Mouse (Mus musculus): ENCODE results near the gene Farp1. TPM values are rescaled to one million over a fixed set of nuclear protein-coding genes. Genes with fewer than 3 reads are reported as not detected.

The Farp1 gene
- polyA plus RNA-seq, 1 experiment from 2014 or later = 19.1 TPM

- H3K4me2 ChIP-seq (ENCODE audit: low read length) = peak overlapping the region; percentile 41
- 31% methylated on average over 10 of the region's 10 CpGs for WGBS
- ATAC-seq (ENCODE audit: insufficient number of reproducible peaks, insufficient read depth, low FRiP score, low read depth) = no peak
Measured at GRCm38 (mm10) chr14:121145698-121146097, 110.7 kb downstream of the Farp1 start.

GRCm38 (mm10) chr14:121146213-121146612, 111.2 kb downstream of the Farp1 start:
- Histone ChIP-seq H3K9me3 (ENCODE audit: control insufficient read depth, low read length) (no peaks in the 10 kb centered on the region), H3K4me1 (ENCODE audit: control insufficient read depth in 2 of 2, insufficient read depth in 2 of 2, low read length in 2 of 2) (peaks cover 27 to 42% of the 10 kb centered on the region in 2 experiments), H3K9ac (ENCODE audit: low read length) (no peak overlapping the region), H3K27ac (replicated peaks in 1 of 2; ENCODE audit: control insufficient read depth in 1 of 2, insufficient read depth in 1 of 2, low read depth in 2 of 2, low read length in 2 of 2) (no peak overlapping the region), H3K4me2 (ENCODE audit: low read length) (no peak overlapping the region), H3K27me3 (ENCODE audit: control insufficient read depth, insufficient read depth, low read length) (no peaks in the 10 kb centered on the region), H3K4me3 (ENCODE audit: control insufficient read depth in 1 of 2, insufficient read depth in 1 of 2, low read depth in 1 of 2, low read length in 2 of 2) (no peak overlapping the region), H3K36me3 (ENCODE audit: control insufficient read depth, insufficient read depth, low read length) (no peaks in the 10 kb centered on the region)
- ATAC-seq (ENCODE audit: insufficient number of reproducible peaks, insufficient read depth, low FRiP score, low read depth) = no peak
- 46% methylated on average over 7 of the region's 7 CpGs for WGBS

More at GRCm38 (mm10) chr14:121145698-121146097, 110.7 kb downstream of the Farp1 start:
- H3K27ac ChIP-seq (replicated peaks in 1 of 2; ENCODE audit: control insufficient read depth in 1 of 2, insufficient read depth in 1 of 2, low read depth in 2 of 2, low read length in 2 of 2) = peak overlapping the region in 1 of 2 experiments; percentile 29; a peak in 1 of 4 replicates
- no peaks in the 10 kb centered on the region for H3K9me3 ChIP-seq (ENCODE audit: control insufficient read depth, low read length)
- no peaks in the 10 kb centered on the region for H3K36me3 ChIP-seq (ENCODE audit: control insufficient read depth, insufficient read depth, low read length)
- H3K27me3 ChIP-seq (ENCODE audit: control insufficient read depth, insufficient read depth, low read length) = no peaks in the 10 kb centered on the region
- H3K9ac ChIP-seq (ENCODE audit: low read length) = peak overlapping the region; percentile 10; the same call in 1 of the 2 replicates
- H3K4me1 ChIP-seq (ENCODE audit: control insufficient read depth in 2 of 2, insufficient read depth in 2 of 2, low read length in 2 of 2) = peaks cover 27 to 47% of the 10 kb centered on the region in 2 experiments
- no peak overlapping the region for H3K4me3 ChIP-seq (ENCODE audit: control insufficient read depth in 1 of 2, insufficient read depth in 1 of 2, low read depth in 1 of 2, low read length in 2 of 2)

- Histone ChIP-seq H3K27ac (replicated peaks in 1 of 2; ENCODE audit: control insufficient read depth in 1 of 2, insufficient read depth in 1 of 2, low read depth in 2 of 2, low read length in 2 of 2) (no peak overlapping the region), H3K4me3 (ENCODE audit: control insufficient read depth in 1 of 2, insufficient read depth in 1 of 2, low read depth in 1 of 2, low read length in 2 of 2) (no peak overlapping the region), H3K9ac (ENCODE audit: low read length) (no peak overlapping the region), H3K4me2 (ENCODE audit: low read length) (no peak overlapping the region), H3K4me1 (ENCODE audit: control insufficient read depth in 2 of 2, insufficient read depth in 2 of 2, low read length in 2 of 2) (peaks cover 25 to 37% of the 10 kb centered on the region in 2 experiments), H3K36me3 (ENCODE audit: control insufficient read depth, insufficient read depth, low read length) (no peaks in the 10 kb centered on the region), H3K9me3 (ENCODE audit: control insufficient read depth, low read length) (no peaks in the 10 kb centered on the region), H3K27me3 (ENCODE audit: control insufficient read depth, insufficient read depth, low read length) (no peaks in the 10 kb centered on the region)
- WGBS = 50% methylated on average over 3 of the region's 3 CpGs
- no peak for ATAC-seq (ENCODE audit: insufficient number of reproducible peaks, insufficient read depth, low FRiP score, low read depth)
Measured at GRCm38 (mm10) chr14:121147026-121147425, 112.0 kb downstream of the Farp1 start.

- H3K27me3 ChIP-seq (ENCODE audit: control insufficient read depth, insufficient read depth, low read length) = no peaks in the 10 kb centered on the region
- 81% methylated on average over 11 of the region's 11 CpGs for WGBS
- no peak for ATAC-seq (ENCODE audit: insufficient number of reproducible peaks, insufficient read depth, low FRiP score, low read depth)
- H3K9ac ChIP-seq (ENCODE audit: low read length) = no peak overlapping the region
- H3K4me3 ChIP-seq (ENCODE audit: control insufficient read depth in 1 of 2, insufficient read depth in 1 of 2, low read depth in 1 of 2, low read length in 2 of 2) = no peak overlapping the region
- no peak overlapping the region for H3K4me2 ChIP-seq (ENCODE audit: low read length)
- H3K4me1 ChIP-seq (ENCODE audit: control insufficient read depth in 2 of 2, insufficient read depth in 2 of 2, low read length in 2 of 2) = peaks cover 27 to 39% of the 10 kb centered on the region in 2 experiments
- no peaks in the 10 kb centered on the region for H3K36me3 ChIP-seq (ENCODE audit: control insufficient read depth, insufficient read depth, low read length)
- H3K9me3 ChIP-seq (ENCODE audit: control insufficient read depth, low read length) = no peaks in the 10 kb centered on the region
- H3K27ac ChIP-seq (replicated peaks in 1 of 2; ENCODE audit: control insufficient read depth in 1 of 2, insufficient read depth in 1 of 2, low read depth in 2 of 2, low read length in 2 of 2) = no peak overlapping the region
Measured at GRCm38 (mm10) chr14:121148088-121148785, 113.2 kb downstream of the Farp1 start.

- 82% methylated on average over 5 of the region's 5 CpGs for WGBS
Measured at GRCm38 (mm10) chr14:121149984-121150383, 115.0 kb downstream of the Farp1 start.

GRCm38 (mm10) chr14:121151837-121152236, 116.8 kb downstream of the Farp1 start:
- H3K9ac ChIP-seq (ENCODE audit: low read length) = no peak overlapping the region
- no peak overlapping the region for H3K4me3 ChIP-seq (ENCODE audit: control insufficient read depth in 1 of 2, insufficient read depth in 1 of 2, low read depth in 1 of 2, low read length in 2 of 2)
- peaks cover 7 to 22% of the 10 kb centered on the region in 2 experiments for H3K4me1 ChIP-seq (ENCODE audit: control insufficient read depth in 2 of 2, insufficient read depth in 2 of 2, low read length in 2 of 2)
- no peak overlapping the region for H3K27ac ChIP-seq (replicated peaks in 1 of 2; ENCODE audit: control insufficient read depth in 1 of 2, insufficient read depth in 1 of 2, low read depth in 2 of 2, low read length in 2 of 2)
- H3K9me3 ChIP-seq (ENCODE audit: control insufficient read depth, low read length) = 0 out of 2 replicates have a peak, but pooled peaks cover 3% of the 10 kb centered on the region
- 92% methylated on average over 10 of the region's 10 CpGs for WGBS
- no peaks in the 10 kb centered on the region for H3K36me3 ChIP-seq (ENCODE audit: control insufficient read depth, insufficient read depth, low read length)
- H3K4me2 ChIP-seq (ENCODE audit: low read length) = no peak overlapping the region
- no peaks in the 10 kb centered on the region for H3K27me3 ChIP-seq (ENCODE audit: control insufficient read depth, insufficient read depth, low read length)
- no peak for ATAC-seq (ENCODE audit: insufficient number of reproducible peaks, insufficient read depth, low FRiP score, low read depth)

More at GRCm38 (mm10) chr14:121149984-121150383, 115.0 kb downstream of the Farp1 start:
- Histone ChIP-seq H3K27ac (replicated peaks in 1 of 2; ENCODE audit: control insufficient read depth in 1 of 2, insufficient read depth in 1 of 2, low read depth in 2 of 2, low read length in 2 of 2) (no peak overlapping the region), H3K27me3 (ENCODE audit: control insufficient read depth, insufficient read depth, low read length) (no peaks in the 10 kb centered on the region), H3K36me3 (ENCODE audit: control insufficient read depth, insufficient read depth, low read length) (no peaks in the 10 kb centered on the region), H3K4me1 (ENCODE audit: control insufficient read depth in 2 of 2, insufficient read depth in 2 of 2, low read length in 2 of 2) (peaks cover 21 to 33% of the 10 kb centered on the region in 2 experiments), H3K9ac (ENCODE audit: low read length) (no peak overlapping the region), H3K9me3 (ENCODE audit: control insufficient read depth, low read length) (no peaks in the 10 kb centered on the region), H3K4me3 (ENCODE audit: control insufficient read depth in 1 of 2, insufficient read depth in 1 of 2, low read depth in 1 of 2, low read length in 2 of 2) (no peak overlapping the region), H3K4me2 (ENCODE audit: low read length) (no peak overlapping the region)
- ATAC-seq (ENCODE audit: insufficient number of reproducible peaks, insufficient read depth, low FRiP score, low read depth) = no peak

GRCm38 (mm10) chr14:121152771-121153170, 117.8 kb downstream of the Farp1 start:
- Histone ChIP-seq H3K4me3 (ENCODE audit: control insufficient read depth in 1 of 2, insufficient read depth in 1 of 2, low read depth in 1 of 2, low read length in 2 of 2) (no peak overlapping the region), H3K27me3 (ENCODE audit: control insufficient read depth, insufficient read depth, low read length) (no peaks in the 10 kb centered on the region), H3K9me3 (ENCODE audit: control insufficient read depth, low read length) (0 out of 2 replicates have a peak, but pooled peaks cover 3% of the 10 kb centered on the region), H3K4me2 (ENCODE audit: low read length) (no peak overlapping the region), H3K9ac (ENCODE audit: low read length) (no peak overlapping the region), H3K27ac (replicated peaks in 1 of 2; ENCODE audit: control insufficient read depth in 1 of 2, insufficient read depth in 1 of 2, low read depth in 2 of 2, low read length in 2 of 2) (no peak overlapping the region), H3K4me1 (ENCODE audit: control insufficient read depth in 2 of 2, insufficient read depth in 2 of 2, low read length in 2 of 2) (peaks cover 5 to 15% of the 10 kb centered on the region in 2 experiments), H3K36me3 (ENCODE audit: control insufficient read depth, insufficient read depth, low read length) (no peaks in the 10 kb centered on the region)
- 76% methylated on average over 6 of the region's 6 CpGs for WGBS
- ATAC-seq (ENCODE audit: insufficient number of reproducible peaks, insufficient read depth, low FRiP score, low read depth) = no peak

Measured in heart, embryonic 14.5 days (tissue).